Mouse (Mus musculus) macrophage (primary cell): Measurements from ENCODE around the gene Stum. TPM values are rescaled to one million over a fixed set of nuclear protein-coding genes. Genes with fewer than 3 reads are reported as not detected.

Experiments
- H3K27ac ChIP-seq: fragments of 350-480 bp; formaldehyde crosslinking; 2 replicates; pipeline ENCODE4 v1.9.0; 2021
- H3K36me3 ChIP-seq: fragments of 350-480 bp; formaldehyde crosslinking; 2 replicates; pipeline ENCODE4 v1.9.0; 2021; ENCODE audit errors: inconsistent target
- H3K4me3 ChIP-seq: fragments of 350-480 bp; formaldehyde crosslinking; 2 replicates; pipeline ENCODE4 v1.9.0; 2021; ENCODE audit errors: inconsistent target
- H3K79me2 ChIP-seq: fragments of 350-480 bp; formaldehyde crosslinking; 2 replicates; pipeline ENCODE4 v1.9.0; 2021; ENCODE audit errors: inconsistent target
- WGBS: methylation state at CpG from one replicate; pipeline ENCODE4 v1.1.7; 2026; ENCODE audit warnings: inconsistent platforms; ENCODE audit not compliant: missing documents; 5-methylcytosine and 5-hydroxymethylcytosine counted together
- polyA plus RNA-seq: library from polyadenylated mRNA; stranded (reverse); fragments of 250-400 nt; gene quantifications from 3 replicates; pipeline ENCODE4 v1.2.4, GENCODE M21; 2018; ENCODE audit warnings: inconsistent platforms

Stum gene
- polyA plus RNA-seq, 1 experiment from 2014 or later = 0.09 TPM

DNA sequence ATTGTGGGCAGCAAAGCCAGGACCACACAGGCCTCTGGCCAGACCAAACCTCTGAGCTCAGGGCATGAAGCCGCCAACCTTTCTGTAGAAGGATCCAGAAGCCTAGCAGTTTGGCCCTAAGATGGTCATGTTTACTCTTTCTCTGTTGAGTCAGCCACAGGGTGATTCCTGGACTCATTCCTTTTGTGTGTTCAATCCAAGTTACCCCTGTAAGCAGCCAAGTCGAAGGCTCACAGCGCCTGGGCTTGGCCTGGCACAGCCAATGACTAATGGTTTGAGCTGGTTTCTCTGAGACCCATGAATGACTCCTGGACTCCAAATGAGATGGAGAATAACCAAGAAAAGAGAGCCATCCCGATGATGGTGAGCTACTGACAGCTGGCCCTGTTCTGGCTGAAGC is 15.3 kb downstream of the Stum start:
- 91% methylated on average over 4 of the region's 4 CpGs for WGBS
- Histone ChIP-seq H3K36me3 (no peaks in the 10 kb centered on the region), H3K27ac (no peak overlapping the region), H3K4me3 (no peak overlapping the region), H3K79me2 (no peaks in the 10 kb centered on the region)

DNA sequence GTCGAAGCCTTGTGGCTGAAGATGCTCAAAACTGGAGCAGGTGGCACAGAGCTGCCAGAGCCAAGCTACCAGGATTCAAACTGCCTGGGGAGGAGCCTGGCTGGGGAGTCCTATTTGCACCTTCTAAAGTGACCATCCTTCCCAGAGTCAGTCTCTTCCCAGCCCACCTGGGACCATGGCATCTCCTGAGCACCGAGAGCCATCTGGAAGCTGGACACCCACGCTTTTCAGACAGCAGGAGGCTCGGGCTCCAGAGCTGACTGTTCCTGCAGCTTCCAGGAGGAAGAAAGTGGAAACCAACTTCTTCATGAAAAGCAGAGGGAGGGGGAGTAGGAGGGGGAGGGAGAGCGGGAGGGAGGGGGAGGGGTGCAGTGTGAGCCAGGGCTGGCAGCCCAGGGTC is 17.7 kb downstream of the Stum start:
- Histone ChIP-seq H3K27ac (no peak overlapping the region), H3K36me3 (no peaks in the 10 kb centered on the region), H3K4me3 (no peak overlapping the region), H3K79me2 (no peaks in the 10 kb centered on the region)
- 94% methylated on average over 4 of the region's 5 CpGs for WGBS

DNA sequence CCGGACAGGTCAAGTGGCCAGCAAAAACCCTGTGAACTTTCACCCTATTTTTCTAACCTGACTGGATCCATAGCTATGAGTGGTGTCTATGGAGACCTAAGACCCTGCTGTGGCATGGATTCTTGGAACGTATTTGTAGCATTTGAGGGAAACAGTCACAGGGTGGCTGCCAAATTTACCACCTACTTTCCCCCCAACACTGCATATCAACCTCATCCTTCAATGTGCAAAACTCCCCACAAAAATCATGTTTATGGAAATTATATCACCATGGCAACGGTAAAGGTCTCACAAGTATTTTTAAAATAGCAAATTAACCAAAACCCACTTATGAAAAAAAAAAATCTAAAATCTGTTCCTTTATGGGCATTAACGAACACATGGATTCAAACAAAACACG is 18.9 kb downstream of the Stum start:
- no peak overlapping the region for H3K27ac ChIP-seq
- H3K4me3 ChIP-seq = no peak overlapping the region
- no peaks in the 10 kb centered on the region for H3K79me2 ChIP-seq
- no peaks in the 10 kb centered on the region for H3K36me3 ChIP-seq
- WGBS = 98% methylated on average over 5 of the region's 5 CpGs

DNA sequence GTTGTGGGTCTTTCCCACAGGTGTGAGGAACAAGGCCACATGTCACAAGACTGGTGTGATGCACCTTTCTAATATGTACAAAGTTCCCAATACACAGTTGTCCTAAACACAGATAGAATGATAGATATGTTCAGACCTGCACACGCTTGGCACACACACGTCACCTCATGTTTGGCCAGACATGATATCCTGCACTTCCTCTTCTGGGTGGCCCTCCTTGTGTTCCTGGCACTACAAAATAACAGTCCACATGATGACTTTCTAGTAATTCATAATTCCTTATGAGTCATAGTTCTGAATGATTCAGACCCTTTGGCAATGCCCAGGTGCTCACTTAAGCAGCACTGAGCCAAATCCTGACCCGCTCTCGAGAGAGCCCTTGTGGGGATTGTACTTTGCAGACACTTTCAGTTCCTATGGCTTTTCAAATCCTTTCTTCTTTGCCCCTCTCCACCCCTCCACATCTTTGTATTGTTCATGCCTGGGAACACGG is 20.3 kb downstream of the Stum start:
- WGBS = 80% methylated on average over 5 of the region's 5 CpGs
- Histone ChIP-seq H3K4me3 (no peak overlapping the region), H3K36me3 (no peaks in the 10 kb centered on the region), H3K79me2 (no peaks in the 10 kb centered on the region), H3K27ac (no peak overlapping the region)

DNA sequence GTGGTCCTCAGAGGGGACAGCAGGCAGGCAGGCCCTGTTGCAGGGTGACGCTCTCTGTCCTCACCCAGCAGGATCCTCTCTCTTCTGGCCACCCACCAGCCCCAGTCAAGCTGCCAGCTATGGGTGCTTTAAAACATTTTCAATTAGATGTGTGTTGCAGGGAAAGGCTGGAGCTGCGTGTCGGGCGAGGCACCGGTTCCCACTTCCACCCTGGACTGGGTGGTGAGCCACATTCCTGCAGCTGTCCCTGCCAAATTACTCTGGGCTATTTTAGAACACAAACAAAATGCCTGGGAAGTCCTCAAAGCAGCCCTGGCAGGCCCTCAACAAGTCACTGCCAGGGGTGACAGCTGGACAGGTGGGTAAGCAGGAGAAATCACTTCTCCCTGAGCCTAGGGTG is 20.9 kb downstream of the Stum start:
- WGBS = 88% methylated on average over 5 of the region's 5 CpGs

DNA sequence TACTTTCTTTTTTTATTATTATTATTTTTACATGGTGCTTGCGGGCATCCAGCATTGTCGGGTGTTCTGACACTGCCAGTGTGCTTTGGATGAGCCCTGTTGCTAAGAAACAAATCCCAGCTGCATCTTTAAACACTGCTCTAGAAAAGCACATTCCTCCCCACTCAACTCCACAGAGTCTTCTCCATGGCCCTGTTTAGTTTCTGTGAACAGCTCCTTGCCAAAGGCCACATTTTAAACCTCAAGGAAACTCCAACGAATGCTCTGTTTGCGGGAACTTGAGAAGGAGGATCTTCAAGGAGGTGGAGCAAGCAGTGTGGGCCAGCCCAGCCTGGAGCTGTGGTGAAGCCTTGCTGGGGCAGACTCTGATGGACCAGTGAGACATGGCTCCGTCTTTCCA is 22.6 kb downstream of the Stum start:
- 85% methylated on average over 5 of the region's 5 CpGs for WGBS
- Histone ChIP-seq H3K79me2 (no peaks in the 10 kb centered on the region), H3K4me3 (no peak overlapping the region), H3K27ac (no peak overlapping the region), H3K36me3 (no peaks in the 10 kb centered on the region)

More for the DNA sequence above, 20.9 kb downstream of the Stum start:
- no peaks in the 10 kb centered on the region for H3K79me2 ChIP-seq
- no peak overlapping the region for H3K27ac ChIP-seq
- no peak overlapping the region for H3K4me3 ChIP-seq
- no peaks in the 10 kb centered on the region for H3K36me3 ChIP-seq

DNA sequence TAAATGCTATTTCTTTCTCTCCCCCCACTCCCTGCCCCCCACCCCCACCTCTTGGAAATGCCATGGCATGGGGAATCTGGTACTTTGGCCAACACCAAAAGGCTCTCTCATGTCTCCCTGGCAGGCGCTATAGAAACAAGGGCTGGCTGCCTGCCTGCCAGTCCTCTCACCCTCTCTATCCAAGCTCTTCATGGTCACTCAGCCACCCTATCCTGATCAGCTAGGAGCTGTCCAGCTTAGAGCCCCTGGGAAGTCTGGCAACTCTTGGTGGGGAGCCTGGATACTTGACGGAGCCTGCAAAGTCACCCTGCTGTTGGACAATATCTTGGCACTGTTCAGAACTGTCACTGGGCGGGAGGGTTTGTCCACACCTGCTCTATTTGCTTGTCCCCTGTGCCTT is 24.6 kb downstream of the Stum start:
- no peak overlapping the region for H3K27ac ChIP-seq
- H3K79me2 ChIP-seq = no peaks in the 10 kb centered on the region
- H3K36me3 ChIP-seq = no peaks in the 10 kb centered on the region
- no peak overlapping the region for H3K4me3 ChIP-seq
- WGBS = 86% methylated on average over 3 of the region's 3 CpGs

DNA sequence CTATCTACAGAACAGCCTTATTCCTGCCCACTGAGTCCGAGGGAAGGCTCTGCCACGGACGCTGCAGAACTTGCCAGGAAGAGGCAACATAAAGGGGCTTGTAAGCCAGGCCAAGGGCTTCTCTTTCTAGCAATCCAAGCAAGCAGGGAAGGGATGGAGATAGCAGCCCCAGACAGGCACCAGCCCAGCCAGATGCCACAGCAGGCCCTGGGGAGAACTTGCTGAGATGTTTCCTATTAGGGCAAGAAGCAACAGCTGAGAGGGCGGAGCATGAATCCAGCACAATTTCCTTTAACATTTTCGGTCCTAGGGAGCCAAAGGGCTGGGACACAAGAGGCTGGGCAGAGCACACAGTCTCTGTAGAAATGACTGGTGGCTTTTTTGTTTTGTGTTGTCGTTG is 25.0 kb downstream of the Stum start:
- 62% methylated on average over 6 of the region's 6 CpGs for WGBS
- Histone ChIP-seq H3K36me3 (no peaks in the 10 kb centered on the region), H3K27ac (no peak overlapping the region), H3K4me3 (no peak overlapping the region), H3K79me2 (no peaks in the 10 kb centered on the region)

DNA sequence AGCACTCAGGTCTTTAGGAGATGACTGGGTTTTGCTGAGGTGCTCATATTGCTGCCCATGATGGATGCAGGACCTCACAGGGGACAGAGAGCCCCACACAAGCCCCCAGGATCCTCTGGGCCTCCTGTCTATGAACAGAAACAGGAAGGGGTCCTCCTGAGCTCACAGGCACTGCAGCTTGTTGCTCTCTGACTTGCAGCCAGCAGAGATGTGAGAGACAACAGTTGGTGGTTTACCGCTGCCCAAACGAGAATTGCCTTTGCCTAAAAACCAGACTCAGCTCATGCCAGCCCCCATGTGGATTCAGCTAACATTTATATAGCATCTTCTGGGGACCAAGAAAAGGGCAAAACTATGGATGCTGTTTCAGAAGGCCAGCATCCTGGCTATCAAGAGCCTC is 33.7 kb downstream of the Stum start:
- WGBS = 51% methylated on average over 2 of the region's 2 CpGs
- Histone ChIP-seq H3K27ac (no peak overlapping the region), H3K36me3 (no peaks in the 10 kb centered on the region), H3K4me3 (no peak overlapping the region), H3K79me2 (no peaks in the 10 kb centered on the region)

DNA sequence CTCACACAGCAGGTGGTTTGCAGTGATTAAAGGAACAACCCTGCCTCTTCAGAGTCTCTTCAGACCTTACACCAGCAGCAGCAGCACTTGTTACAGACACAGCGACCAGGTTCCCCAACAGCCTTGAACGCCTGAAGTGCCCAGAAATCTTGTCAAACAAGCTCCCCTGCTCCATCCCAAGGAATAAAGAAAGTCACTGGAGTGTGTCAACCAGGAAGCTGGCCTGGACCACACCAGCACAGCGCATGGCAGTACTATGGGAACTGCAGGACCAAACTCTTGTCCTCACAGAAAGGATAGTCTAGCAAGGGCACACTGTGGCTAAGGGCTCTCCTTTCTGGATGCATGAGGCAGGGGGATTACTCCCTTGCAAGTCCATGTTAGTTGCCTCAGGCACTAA is 38.9 kb downstream of the Stum start:
- Histone ChIP-seq H3K27ac (no peak overlapping the region), H3K36me3 (no peaks in the 10 kb centered on the region)
- WGBS = 82% methylated on average over 3 of the region's 3 CpGs

DNA sequence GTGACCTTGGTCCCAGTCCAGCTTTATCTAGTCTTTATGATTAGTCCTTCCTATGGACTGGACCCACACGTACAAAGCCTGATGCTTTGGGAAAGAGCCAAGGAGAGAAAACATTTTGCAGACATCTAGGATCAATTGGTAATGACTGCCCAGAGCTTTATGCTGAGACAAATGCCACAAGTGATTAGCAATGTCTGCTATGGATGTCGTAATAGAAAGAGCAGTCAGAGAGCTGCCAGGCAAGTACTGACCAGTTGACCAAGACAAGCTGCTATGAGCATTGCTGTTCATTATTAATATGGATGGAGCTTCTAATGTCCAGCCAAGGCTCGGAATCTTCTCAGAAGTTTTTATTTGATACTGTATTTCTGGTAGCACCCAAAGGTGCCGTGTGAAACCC is 43.8 kb downstream of the Stum start:
- Histone ChIP-seq H3K36me3 (no peaks in the 10 kb centered on the region), H3K4me3 (no peak overlapping the region), H3K79me2 (no peaks in the 10 kb centered on the region), H3K27ac (no peak overlapping the region)
- WGBS = 81% methylated on average over 4 of the region's 4 CpGs

More for the DNA sequence above, 38.9 kb downstream of the Stum start:
- Histone ChIP-seq H3K79me2 (no peaks in the 10 kb centered on the region), H3K4me3 (no peak overlapping the region)

DNA sequence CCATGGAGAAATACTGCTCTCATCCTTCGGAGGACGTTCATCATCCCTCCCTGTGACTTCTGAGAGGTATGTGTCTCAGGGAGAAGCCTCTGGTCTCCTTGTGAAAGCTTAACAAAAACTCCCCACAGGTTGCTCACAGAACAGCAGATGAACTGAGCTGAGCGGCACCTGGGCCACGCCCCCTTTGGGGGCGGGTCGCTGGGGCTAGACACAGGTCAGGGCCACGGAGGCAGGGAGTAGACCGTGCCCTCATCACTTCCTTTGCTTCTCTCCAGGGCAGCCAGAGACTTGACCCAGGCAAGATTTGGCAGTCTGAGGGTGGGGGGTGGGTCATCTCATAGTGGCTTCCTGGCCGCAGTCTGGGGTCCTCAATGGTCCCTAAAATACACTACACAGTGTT is 48.4 kb downstream of the Stum start:
- Histone ChIP-seq H3K79me2 (no peaks in the 10 kb centered on the region), H3K36me3 (no peaks in the 10 kb centered on the region), H3K27ac (no peak overlapping the region), H3K4me3 (no peak overlapping the region)
- WGBS = 34% methylated on average over 9 of the region's 9 CpGs

DNA sequence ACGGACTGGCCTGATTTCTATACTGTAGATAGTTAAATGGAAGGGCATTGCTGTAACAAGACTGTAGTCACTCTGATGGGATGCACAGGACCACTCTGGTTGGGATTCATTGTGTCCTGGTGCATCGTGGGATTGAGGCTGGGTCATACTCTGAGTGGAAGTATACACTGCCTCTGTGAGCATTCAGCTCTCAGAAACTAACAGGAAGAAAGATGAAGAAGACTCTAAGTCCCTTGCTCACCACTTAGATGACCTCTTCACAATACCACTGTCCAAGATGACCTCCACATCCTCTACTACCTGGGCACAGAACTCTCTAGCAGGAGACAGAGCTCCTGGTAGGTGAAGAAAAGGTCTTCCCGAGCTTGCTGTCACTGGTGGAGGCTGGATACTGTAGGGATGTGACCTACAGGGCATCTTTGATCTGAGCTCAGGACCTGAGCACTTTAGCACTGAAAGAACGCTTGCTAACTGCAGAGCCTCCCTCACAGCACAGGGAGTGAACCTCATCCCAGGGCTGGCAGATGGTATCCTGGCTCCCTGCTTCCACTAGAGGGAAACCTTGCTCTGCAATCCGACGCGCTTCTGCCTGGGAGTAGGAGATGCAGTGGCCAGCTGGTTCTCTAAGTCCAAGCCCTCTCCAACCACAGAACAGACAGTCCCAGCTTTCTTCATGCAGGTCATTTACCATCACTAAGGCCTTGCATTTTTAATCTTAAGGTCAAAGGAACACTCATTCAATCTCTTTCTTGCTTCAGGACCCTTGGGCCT is 49.3 kb downstream of the Stum start:
- Histone ChIP-seq H3K79me2 (no peaks in the 10 kb centered on the region), H3K36me3 (no peaks in the 10 kb centered on the region), H3K27ac (no peak overlapping the region), H3K4me3 (no peak overlapping the region)
- WGBS = 45% methylated on average over 7 of the region's 7 CpGs

DNA sequence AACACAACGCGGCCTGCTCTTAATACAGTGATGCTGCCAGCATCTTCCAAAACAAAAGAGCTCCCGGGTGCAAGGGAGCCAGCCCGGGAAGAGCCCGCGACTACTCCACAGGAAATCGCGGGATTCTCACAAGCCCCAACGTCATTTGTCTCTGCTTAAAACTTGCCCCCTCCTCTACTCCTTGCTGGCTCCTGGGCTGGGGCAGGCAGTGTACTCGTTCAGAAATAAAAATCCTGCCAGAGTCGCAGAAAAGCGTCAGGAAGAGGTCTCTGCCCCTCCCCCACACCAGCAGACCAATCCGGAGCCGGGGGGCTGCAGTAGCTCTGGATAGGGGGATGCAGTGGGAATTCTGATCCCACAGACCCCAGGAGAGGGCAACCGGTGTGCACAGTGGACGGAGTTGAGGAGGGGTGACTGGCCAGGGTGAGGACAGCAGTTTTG is 50.2 kb downstream of the Stum start:
- Histone ChIP-seq H3K27ac (no peak overlapping the region), H3K79me2 (no peaks in the 10 kb centered on the region), H3K36me3 (no peaks in the 10 kb centered on the region), H3K4me3 (no peak overlapping the region)
- 45% methylated on average over 16 of the region's 16 CpGs for WGBS

DNA sequence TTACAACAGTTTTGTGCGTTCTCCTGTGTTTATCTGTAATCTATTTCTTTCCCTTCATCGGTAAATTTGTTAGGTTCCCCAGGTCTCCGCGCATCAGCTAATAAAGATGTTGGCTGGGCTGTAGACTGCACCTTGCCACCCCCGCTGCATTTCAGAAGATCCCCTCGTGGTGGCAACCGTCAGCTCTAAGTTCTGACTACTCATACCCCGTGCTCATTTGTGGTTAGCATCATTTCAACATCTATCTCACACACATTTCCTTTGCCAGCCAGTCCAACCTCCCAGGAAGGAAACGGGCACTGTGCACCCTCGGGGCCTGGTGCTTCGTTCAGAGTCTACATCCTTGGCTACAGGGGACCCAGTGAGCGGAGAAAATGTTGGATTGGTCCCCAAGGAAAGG is 51.5 kb downstream of the Stum start:
- H3K4me3 ChIP-seq = peak overlapping the region; percentile 14; the same call in 1 of the 2 replicates
- 3% methylated on average over 12 of the region's 12 CpGs for WGBS
- H3K79me2 ChIP-seq = no peaks in the 10 kb centered on the region
- H3K27ac ChIP-seq = peak overlapping the region; percentile 76
- no peaks in the 10 kb centered on the region for H3K36me3 ChIP-seq

DNA sequence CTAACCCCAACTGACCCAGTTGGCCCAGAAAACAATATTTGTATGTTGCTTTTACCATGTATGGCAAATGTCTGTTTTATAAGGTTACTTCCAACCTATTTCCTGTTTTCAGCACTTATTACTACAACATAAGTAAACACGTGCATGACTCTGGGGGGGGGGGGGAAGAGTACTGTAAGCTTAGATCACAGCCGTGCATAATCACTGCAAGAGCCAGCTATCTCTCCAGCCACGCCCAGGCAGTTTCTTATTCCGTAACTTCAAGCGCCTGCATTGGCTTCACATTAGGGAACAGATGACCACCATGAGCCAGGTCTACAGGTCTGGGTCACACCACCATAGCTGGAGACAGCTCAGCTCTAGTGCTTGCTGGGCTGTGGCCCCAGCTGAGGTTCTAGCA is 53.5 kb downstream of the Stum start:
- Histone ChIP-seq H3K27ac (peak overlapping the region; percentile 89), H3K79me2 (no peaks in the 10 kb centered on the region; the same call in 1 of the 2 replicates), H3K4me3 (no peak overlapping the region), H3K36me3 (no peaks in the 10 kb centered on the region)
- WGBS = 54% methylated on average over 5 of the region's 5 CpGs
